Mouse (Mus musculus): ENCODE data around the gene Pigm. TPM values are rescaled to one million over a fixed set of nuclear protein-coding genes. Genes with fewer than 3 reads are reported as not detected.
A peak's percentile ranks its signal among the peaks of the same experiment; 100 is the strongest.

The Pigm gene
- polyA plus RNA-seq, 1 experiment, result 19.9 TPM

- TF ChIP-seq CTCF (IDR thresholded peaks at IDR 0.05; ENCODE audit: low read depth, low read length) (no peak), EP300 (IDR thresholded peaks at IDR 0.05; ENCODE audit: insufficient read depth, low read depth, low read length) (no peak), POLR2A (IDR thresholded peaks at IDR 0.05; ENCODE audit: insufficient read depth, low read length) (no peak)
Observed at GRCm38 (mm10) chr1:172347382-172347781, 29.0 kb upstream of the Pigm start.

DNA sequence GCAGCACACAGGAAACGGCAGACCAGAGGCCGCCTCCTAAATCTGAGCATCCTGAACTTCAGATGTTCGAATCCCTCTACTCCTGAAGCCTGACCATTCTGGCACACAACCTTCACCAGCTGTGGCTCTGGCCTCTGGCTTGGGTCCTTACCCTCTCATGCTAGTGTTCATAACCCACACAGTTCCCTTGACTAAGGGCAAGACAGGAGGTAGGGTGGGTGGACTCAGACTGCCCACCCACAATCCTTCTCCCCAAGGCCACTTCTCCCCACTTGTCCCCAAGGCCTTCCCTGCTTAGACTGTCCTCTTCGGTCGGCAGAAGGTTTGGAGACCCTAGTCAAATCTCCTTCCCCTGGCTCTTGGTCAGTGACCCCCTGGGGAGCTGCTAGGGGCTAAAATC, 26.8 kb upstream of the Pigm start:
- H3K36me3 ChIP-seq (ENCODE audit: control insufficient read depth, insufficient read depth, low read length, poor library complexity, severe bottlenecking), result no peaks in the 10 kb centered on the region
- H3K27me3 ChIP-seq (ENCODE audit: control insufficient read depth, insufficient read depth, low read length, poor library complexity, severe bottlenecking), result no peaks in the 10 kb centered on the region
- H3K4me3 ChIP-seq (ENCODE audit: low read depth, low read length), result no peak overlapping the region
- no peaks in the 10 kb centered on the region for H3K9me3 ChIP-seq (replicated peaks; ENCODE audit: control insufficient read depth, insufficient read depth, low read length, poor library complexity, severe bottlenecking)
- H3K9ac ChIP-seq (ENCODE audit: low read depth, poor library complexity, severe bottlenecking), result no peak overlapping the region
- TF ChIP-seq CTCF (IDR thresholded peaks at IDR 0.05; ENCODE audit: low read depth, low read length), result no peak
- no peak for TF ChIP-seq EP300 (IDR thresholded peaks at IDR 0.05; ENCODE audit: insufficient read depth, low read depth, low read length)
- TF ChIP-seq POLR2A (IDR thresholded peaks at IDR 0.05; ENCODE audit: insufficient read depth, low read length), result no peak
- H3K4me1 ChIP-seq (ENCODE audit: control insufficient read depth, insufficient read depth, low read length), result peaks cover 5% of the 10 kb centered on the region
- no peak overlapping the region for H3K27ac ChIP-seq (ENCODE audit: insufficient read depth, low read length)

More at GRCm38 (mm10) chr1:172347382-172347781, 29.0 kb upstream of the Pigm start:
- Histone ChIP-seq H3K9me3 (replicated peaks; ENCODE audit: control insufficient read depth, insufficient read depth, low read length, poor library complexity, severe bottlenecking) (no peaks in the 10 kb centered on the region), H3K9ac (ENCODE audit: low read depth, poor library complexity, severe bottlenecking) (no peak overlapping the region), H3K4me1 (ENCODE audit: control insufficient read depth, insufficient read depth, low read length) (peaks cover 5% of the 10 kb centered on the region), H3K27ac (ENCODE audit: insufficient read depth, low read length) (no peak overlapping the region), H3K27me3 (ENCODE audit: control insufficient read depth, insufficient read depth, low read length, poor library complexity, severe bottlenecking) (no peaks in the 10 kb centered on the region), H3K36me3 (ENCODE audit: control insufficient read depth, insufficient read depth, low read length, poor library complexity, severe bottlenecking) (no peaks in the 10 kb centered on the region), H3K4me3 (ENCODE audit: low read depth, low read length) (no peak overlapping the region)

- no peak overlapping the region for H3K27ac ChIP-seq (ENCODE audit: insufficient read depth, low read length)
- peaks cover 5% of the 10 kb centered on the region for H3K4me1 ChIP-seq (ENCODE audit: control insufficient read depth, insufficient read depth, low read length)
Observed at GRCm38 (mm10) chr1:172349916-172350812, 26.2 kb upstream of the Pigm start.

GRCm38 (mm10) chr1:172352001-172352400, 24.3 kb upstream of the Pigm start:
- Histone ChIP-seq H3K4me1 (ENCODE audit: control insufficient read depth, insufficient read depth, low read length) (peaks cover 5% of the 10 kb centered on the region), H3K9ac (ENCODE audit: low read depth, poor library complexity, severe bottlenecking) (no peak overlapping the region), H3K36me3 (ENCODE audit: control insufficient read depth, insufficient read depth, low read length, poor library complexity, severe bottlenecking) (no peaks in the 10 kb centered on the region), H3K9me3 (replicated peaks; ENCODE audit: control insufficient read depth, insufficient read depth, low read length, poor library complexity, severe bottlenecking) (no peaks in the 10 kb centered on the region), H3K4me3 (ENCODE audit: low read depth, low read length) (no peak overlapping the region), H3K27me3 (ENCODE audit: control insufficient read depth, insufficient read depth, low read length, poor library complexity, severe bottlenecking) (no peaks in the 10 kb centered on the region), H3K27ac (ENCODE audit: insufficient read depth, low read length) (no peak overlapping the region)
- TF ChIP-seq POLR2A (IDR thresholded peaks at IDR 0.05; ENCODE audit: insufficient read depth, low read length) (no peak), CTCF (IDR thresholded peaks at IDR 0.05; ENCODE audit: low read depth, low read length) (no peak), EP300 (IDR thresholded peaks at IDR 0.05; ENCODE audit: insufficient read depth, low read depth, low read length) (no peak)

More at GRCm38 (mm10) chr1:172349916-172350812, 26.2 kb upstream of the Pigm start:
- H3K27me3 ChIP-seq (ENCODE audit: control insufficient read depth, insufficient read depth, low read length, poor library complexity, severe bottlenecking), result no peaks in the 10 kb centered on the region
- no peaks in the 10 kb centered on the region for H3K9me3 ChIP-seq (replicated peaks; ENCODE audit: control insufficient read depth, insufficient read depth, low read length, poor library complexity, severe bottlenecking)
- H3K9ac ChIP-seq (ENCODE audit: low read depth, poor library complexity, severe bottlenecking), result peak overlapping the region; percentile 4; the same call in 1 of the 2 replicates
- peak overlapping the region; percentile 42 for H3K4me3 ChIP-seq (ENCODE audit: low read depth, low read length)
- TF ChIP-seq EP300 (IDR thresholded peaks at IDR 0.05; ENCODE audit: insufficient read depth, low read depth, low read length) (peak; percentile 91), CTCF (IDR thresholded peaks at IDR 0.05; ENCODE audit: low read depth, low read length) (no peak), POLR2A (IDR thresholded peaks at IDR 0.05; ENCODE audit: insufficient read depth, low read length) (no peak)
- H3K36me3 ChIP-seq (ENCODE audit: control insufficient read depth, insufficient read depth, low read length, poor library complexity, severe bottlenecking), result no peaks in the 10 kb centered on the region

DNA sequence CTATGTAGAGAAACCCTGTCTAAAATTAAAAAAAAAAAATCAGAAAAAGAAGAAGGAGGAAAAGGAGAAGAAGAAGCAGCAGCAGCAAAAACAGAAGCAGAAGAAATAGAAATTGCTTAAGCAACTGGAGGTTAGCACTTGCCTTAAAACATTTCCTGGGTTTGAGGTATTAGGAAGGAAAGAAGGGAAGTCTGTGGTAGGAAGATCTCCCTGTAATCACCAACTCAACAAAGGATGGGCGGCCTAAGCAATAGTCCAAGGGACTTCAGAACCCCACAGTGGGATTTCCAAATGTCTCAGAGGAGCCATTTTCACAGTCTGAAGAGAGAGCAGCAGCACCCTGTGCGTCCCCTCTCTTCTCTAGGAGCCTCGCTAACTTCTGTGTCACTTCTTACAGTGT, 23.9 kb upstream of the Pigm start:
- Histone ChIP-seq H3K36me3 (ENCODE audit: control insufficient read depth, insufficient read depth, low read length, poor library complexity, severe bottlenecking) (no peaks in the 10 kb centered on the region), H3K4me1 (ENCODE audit: control insufficient read depth, insufficient read depth, low read length) (peaks cover 5% of the 10 kb centered on the region), H3K9ac (ENCODE audit: low read depth, poor library complexity, severe bottlenecking) (no peak overlapping the region), H3K27ac (ENCODE audit: insufficient read depth, low read length) (no peak overlapping the region), H3K9me3 (replicated peaks; ENCODE audit: control insufficient read depth, insufficient read depth, low read length, poor library complexity, severe bottlenecking) (no peaks in the 10 kb centered on the region), H3K27me3 (ENCODE audit: control insufficient read depth, insufficient read depth, low read length, poor library complexity, severe bottlenecking) (no peaks in the 10 kb centered on the region), H3K4me3 (ENCODE audit: low read depth, low read length) (no peak overlapping the region)
- TF ChIP-seq POLR2A (IDR thresholded peaks at IDR 0.05; ENCODE audit: insufficient read depth, low read length) (no peak), CTCF (IDR thresholded peaks at IDR 0.05; ENCODE audit: low read depth, low read length) (no peak), EP300 (IDR thresholded peaks at IDR 0.05; ENCODE audit: insufficient read depth, low read depth, low read length) (no peak)

GRCm38 (mm10) chr1:172355336-172355735, 21.0 kb upstream of the Pigm start:
- Histone ChIP-seq H3K27me3 (ENCODE audit: control insufficient read depth, insufficient read depth, low read length, poor library complexity, severe bottlenecking) (no peaks in the 10 kb centered on the region), H3K9me3 (replicated peaks; ENCODE audit: control insufficient read depth, insufficient read depth, low read length, poor library complexity, severe bottlenecking) (no peaks in the 10 kb centered on the region), H3K9ac (ENCODE audit: low read depth, poor library complexity, severe bottlenecking) (no peak overlapping the region), H3K27ac (ENCODE audit: insufficient read depth, low read length) (no peak overlapping the region), H3K4me3 (ENCODE audit: low read depth, low read length) (no peak overlapping the region), H3K4me1 (ENCODE audit: control insufficient read depth, insufficient read depth, low read length) (peaks cover 2% of the 10 kb centered on the region), H3K36me3 (ENCODE audit: control insufficient read depth, insufficient read depth, low read length, poor library complexity, severe bottlenecking) (no peaks in the 10 kb centered on the region)
- TF ChIP-seq EP300 (IDR thresholded peaks at IDR 0.05; ENCODE audit: insufficient read depth, low read depth, low read length) (no peak), POLR2A (IDR thresholded peaks at IDR 0.05; ENCODE audit: insufficient read depth, low read length) (no peak), CTCF (IDR thresholded peaks at IDR 0.05; ENCODE audit: low read depth, low read length) (no peak)

All from ES-Bruce4 (cell line).